Mouse (Mus musculus): Measurements from ENCODE around the gene Jup.

Jup gene

DNA sequence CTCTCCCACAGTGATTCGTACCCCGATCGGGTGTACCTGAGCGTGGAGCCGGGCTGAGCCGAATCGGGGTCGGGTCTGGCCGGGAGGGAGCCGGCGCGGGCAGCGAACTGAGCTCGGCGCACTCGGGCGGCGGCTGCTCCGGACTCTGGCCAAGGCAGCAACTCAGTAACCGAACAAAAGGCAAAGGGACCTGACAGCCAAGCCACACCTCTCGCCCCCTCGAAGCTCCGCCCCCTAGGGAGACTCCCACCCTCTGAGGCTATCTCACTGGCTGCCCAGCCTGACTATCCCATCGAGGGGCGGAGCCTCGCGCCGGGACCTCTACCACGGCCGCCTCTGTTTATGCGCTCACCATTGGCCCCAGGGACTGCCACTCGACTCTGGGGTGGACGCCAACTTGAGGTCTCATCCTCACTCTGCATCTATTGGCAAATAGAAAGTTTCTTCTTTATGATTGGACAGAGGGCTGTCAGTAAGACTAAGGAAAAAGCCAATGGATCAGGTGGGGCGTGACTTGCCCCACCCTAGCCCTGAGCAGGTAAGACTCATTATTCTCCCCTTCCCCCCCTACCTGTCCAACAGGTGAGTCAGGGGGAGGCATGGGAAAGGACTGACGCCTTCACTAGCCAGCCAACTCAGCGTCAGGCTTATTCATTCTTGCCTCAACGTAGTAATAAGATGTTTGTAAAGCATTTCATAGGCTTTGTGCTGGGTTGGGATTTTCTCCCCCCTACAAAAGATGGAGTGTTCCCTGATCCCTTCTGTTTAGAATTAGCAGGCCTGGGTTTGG is at the start of gene Jup:
Gene Jup (minus strand): TSS at position 164 of the 790 bp plus-strand sequence.
- in situ Hi-C loops (cut with MboI), result no loop called here

DNA sequence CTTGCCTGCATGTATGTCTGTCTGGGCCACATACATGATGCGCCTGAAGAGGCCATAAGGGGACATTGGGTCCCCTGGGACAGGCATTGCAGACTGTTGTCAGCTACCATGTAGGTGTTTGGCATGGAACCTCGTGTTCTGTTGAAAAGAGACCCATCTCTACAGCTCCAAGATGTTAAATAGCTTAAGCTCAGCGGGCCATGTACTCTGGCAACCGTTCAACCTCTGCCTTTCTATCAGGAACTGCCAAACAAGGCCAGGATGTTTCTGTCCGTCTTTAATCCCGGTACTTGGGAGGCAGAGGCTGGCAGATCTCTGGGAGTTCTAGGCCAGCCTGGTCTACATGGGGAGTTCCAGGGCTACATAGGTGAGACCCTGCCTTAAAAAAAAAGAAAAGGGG is 45.1 kb upstream of the Jup start:
- in situ Hi-C loops (cut with MboI), result no loop called here

DNA sequence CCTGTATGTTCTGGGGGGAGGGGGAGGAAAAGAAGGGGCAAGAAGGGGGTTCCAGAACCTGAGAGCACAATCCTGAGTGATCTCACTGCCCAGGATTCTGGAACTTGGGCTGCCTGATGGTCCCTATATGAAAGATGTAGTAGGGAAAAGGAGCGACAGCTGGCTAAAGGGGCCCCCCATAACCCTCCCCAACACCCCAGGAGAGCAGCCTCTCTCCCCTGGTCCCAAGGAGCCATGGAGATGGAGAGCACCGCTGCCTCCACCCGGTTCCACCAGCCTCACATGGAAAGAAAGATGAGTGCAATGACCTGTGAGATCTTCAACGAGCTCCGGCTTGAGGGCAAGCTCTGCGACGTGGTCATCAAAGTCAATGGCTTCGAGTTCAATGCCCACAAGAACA is 44.2 kb upstream of the Jup start, which contains the start of the genes Nt5c3b and Klhl10:
Gene Nt5c3b (minus strand): TSS at position 12 of the 400 bp plus-strand sequence.
Gene Klhl10 (plus strand): TSS at position 121 of the 400 bp plus-strand sequence.
- in situ Hi-C loops (cut with MboI), result no loop called here

DNA sequence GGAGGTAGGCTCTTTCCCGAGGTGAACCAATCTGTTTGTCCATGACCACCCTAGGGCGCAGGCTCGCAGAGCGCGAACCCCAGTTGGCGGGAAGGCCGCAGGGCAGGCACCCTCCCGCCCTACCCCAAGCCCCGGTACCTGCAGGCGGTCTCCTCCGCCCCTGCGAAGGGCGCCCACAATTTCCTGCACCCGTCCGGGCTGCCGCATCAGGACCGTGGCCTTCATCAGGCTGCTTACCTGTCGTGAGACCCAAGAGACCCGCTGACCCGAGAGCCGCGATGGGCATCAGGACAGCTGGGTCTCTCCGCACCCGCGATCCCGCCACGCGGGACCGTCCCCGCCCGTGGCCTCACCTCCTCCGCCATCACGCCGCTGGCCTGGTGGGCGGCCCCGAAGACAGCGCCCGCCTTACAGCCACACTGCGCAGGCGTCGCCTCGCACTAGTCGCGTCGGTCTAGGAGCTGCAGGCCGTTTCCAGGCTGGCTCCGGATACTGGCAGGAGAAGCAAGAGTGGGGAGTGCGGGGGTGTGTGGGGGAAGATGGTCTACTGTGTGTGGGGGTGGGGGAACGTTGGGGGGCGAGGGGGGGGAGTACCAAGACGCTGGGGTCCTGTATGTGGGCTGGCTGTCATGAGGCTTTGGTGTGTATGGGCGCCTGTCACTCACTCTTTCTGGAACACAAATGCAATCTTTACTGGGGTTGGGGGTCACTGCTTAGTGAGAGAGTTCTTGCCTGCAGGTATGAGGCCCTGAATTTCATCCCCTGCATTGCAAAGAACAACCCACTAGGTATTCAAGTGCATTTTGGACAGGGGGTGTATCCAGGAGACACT is 43.3 kb upstream of the Jup start:
- in situ Hi-C loops (cut with MboI), result no loop called here

DNA sequence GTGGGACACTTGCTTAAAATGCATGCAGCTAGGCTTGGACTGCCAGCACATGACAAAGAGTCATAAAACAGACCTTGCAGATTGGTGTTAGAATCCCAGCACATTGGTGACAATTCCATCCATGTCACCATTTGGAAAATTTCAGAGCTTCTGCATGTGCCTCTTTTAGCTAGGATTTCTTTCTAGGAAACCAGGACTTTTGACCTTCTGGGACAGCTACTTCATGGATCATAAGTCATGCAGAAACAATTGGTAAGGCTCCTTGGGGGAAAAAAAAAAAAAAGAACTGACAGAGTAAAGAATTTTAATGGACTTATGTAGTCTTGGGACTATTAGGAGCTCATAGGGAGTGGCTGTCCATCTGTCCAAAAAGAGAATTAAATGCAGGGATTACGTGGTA is 40.3 kb upstream of the Jup start:
- in situ Hi-C loops (cut with MboI), result no loop called here

DNA sequence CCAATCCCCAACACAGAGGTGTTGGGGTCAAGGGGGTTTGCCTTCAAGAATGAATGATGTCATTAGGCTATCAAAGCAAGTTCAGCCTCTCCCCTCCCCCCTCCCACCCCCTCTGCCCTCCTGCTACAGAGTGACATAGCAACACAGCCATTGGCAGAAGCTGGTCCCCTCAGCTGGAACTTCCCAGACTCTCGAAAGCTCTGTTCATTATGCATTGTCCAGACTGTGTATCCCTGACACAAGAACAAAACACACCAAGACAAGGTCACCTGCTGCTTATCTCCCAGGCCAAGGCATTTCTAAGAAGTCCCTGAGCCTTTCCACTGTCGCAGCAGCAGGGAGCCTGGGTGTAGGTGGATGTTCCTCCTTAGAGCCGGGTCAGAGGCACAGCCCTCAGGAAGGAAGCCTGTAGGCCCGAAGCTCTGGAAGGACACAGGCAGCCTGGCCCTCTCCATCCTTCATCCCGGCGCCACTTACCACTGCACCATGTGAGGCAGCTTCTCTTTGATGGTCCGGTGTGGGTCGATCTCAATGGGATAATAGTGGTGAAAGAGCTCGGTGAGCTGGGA is 38.2 kb upstream of the Jup start:
- in situ Hi-C loops (cut with MboI), result no loop called here

DNA sequence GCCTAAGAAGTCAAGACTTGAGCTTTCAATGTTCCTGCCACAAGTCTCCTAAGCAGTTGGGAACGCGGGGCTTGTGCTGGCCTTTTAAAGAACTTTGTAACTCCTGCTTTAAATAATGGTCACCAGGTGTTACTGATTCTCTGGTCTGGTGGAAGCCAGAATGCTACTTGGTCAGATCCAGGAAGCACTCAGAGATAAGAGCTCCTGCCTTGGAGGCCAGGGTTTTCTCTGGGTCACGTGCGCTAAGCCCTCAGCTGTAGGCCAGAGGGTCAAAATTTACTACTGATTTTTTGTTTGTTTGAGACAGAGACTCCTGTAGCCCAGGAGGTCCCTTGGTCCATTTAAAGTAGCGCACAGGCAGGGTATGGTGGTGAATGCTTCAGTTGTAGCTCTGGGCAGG is 34.4 kb upstream of the Jup start:
- in situ Hi-C loops (cut with MboI), result no loop called here

DNA sequence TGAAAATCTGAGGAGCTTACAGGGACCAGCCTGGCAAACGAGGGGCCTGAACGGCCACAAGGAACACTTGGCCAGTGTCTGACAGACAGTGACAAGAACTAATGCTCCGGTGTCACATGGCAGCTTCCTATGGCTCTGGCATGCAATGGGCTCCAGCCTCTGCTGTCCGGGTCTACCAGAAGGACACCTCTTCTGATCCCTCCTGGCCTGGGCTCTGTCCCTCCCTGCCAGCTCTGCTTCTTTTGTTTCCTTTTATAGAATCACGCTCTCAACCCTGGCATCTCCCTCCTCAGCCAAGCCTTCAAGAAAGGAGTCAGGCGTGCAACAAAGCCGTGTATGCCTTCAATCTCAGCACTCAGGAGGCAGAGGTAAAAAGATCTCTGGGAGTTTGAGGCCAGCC is 32.5 kb upstream of the Jup start:
- in situ Hi-C loops (cut with MboI), result no loop called here

DNA sequence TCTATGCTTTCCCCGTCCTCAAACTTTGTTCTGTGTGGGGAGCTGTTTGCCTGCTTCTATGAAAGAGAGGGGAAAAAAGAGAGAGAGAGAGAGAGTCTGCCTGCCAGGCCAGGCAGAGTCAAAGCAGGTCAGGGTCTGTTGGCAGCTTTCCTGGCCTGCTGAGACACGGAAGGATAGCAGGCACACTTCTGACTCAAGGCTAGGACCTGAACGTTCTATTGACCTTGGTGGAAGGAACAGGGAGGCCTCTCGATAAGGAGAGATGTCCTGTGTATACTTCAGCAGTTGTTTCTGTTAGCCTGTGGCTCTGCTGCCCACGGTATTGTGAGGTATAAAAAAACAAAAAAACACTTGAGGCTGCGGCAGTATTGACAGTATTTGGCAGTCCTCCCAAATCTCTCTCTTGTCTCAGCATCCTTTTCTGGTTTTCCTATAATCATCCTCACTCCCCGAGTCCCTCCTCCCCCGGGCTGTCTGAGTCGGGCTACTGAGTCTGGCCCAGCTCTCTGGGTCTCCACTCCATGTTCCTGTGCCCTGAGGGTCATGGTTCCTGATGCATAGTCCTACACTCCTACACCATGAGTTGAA is 31.1 kb upstream of the Jup start:
- in situ Hi-C loops (cut with MboI), result no loop called here

DNA sequence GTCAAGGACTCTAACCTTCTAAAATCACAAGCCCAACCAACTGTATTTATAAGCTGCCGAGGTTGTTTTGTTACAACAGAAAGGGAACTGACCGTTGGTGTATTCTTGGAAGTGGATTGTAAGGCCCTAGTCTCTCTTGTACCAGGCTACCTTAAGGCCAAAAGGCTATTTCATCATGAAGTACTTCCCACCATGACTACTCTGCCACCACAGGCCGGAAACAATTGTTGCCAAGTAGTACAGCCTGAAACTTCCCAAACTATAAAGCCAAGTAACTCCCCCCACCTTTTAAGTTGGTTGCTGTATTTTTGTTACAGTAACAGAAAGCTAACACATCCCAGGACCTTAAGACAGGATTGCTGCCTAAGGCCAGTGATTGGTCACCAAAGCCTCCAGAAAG is 29.3 kb upstream of the Jup start:
- in situ Hi-C loops (cut with MboI), result no loop called here

DNA sequence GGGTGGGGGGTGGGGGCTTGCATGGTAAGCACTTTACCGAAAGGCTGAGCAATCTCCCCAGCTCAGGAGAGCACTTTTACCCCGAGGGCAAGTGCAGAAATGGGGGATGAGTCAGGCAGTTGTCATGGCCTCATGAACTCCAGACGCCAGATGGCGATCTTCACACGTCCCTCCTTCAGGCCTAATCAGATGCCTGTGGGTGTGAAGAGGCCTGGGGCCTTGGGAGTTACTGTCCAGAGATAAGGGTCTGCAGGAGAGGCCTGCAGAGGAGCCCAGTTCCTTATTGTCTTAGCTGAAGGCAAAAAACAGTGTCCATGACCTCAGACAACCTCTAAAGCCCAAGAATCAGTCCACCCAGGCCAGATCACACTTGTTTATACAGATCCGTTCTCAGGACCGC is 28.3 kb upstream of the Jup start:
- in situ Hi-C loops (cut with MboI), result no loop called here

DNA sequence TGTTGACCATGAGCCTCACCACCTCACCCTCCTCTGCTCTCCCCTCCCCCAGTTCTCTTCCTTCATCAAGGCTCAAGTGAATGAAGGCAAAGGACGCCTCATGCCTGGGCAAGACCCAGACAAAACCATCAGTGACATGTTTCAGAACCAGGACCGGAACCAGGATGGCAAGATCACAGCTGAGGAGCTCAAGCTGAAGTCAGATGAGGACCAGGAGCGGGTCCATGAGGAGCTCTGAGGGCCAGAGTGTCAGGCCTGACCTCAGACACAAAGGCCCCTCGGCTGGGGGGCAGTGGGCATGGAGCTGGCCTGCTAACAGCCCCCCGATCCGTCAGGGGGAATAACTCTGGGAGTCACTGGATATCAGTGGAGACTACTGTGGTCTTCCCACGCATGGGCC is 26.3 kb upstream of the Jup start:
- in situ Hi-C loops (cut with MboI), result no loop called here

DNA sequence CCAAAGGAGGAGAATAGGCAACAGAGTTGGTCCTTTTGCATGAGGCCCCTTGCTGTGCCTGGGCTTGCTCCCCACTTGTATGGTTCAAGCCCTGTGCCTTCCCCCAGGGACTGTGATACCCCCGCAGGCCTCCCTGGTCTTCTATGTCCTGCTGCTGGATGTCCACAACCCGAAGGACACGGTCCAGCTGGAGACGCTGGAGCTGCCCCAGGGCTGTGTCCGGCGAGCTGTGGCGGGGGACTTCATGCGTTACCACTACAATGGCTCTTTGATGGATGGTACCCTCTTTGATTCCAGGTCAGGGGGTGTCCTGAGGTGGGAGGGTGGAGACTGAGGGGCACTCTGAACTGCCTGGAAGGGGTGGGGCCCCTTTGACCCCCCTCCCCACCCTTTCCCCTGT is 24.0 kb upstream of the Jup start:
- in situ Hi-C loops (cut with MboI), result no loop called here

DNA sequence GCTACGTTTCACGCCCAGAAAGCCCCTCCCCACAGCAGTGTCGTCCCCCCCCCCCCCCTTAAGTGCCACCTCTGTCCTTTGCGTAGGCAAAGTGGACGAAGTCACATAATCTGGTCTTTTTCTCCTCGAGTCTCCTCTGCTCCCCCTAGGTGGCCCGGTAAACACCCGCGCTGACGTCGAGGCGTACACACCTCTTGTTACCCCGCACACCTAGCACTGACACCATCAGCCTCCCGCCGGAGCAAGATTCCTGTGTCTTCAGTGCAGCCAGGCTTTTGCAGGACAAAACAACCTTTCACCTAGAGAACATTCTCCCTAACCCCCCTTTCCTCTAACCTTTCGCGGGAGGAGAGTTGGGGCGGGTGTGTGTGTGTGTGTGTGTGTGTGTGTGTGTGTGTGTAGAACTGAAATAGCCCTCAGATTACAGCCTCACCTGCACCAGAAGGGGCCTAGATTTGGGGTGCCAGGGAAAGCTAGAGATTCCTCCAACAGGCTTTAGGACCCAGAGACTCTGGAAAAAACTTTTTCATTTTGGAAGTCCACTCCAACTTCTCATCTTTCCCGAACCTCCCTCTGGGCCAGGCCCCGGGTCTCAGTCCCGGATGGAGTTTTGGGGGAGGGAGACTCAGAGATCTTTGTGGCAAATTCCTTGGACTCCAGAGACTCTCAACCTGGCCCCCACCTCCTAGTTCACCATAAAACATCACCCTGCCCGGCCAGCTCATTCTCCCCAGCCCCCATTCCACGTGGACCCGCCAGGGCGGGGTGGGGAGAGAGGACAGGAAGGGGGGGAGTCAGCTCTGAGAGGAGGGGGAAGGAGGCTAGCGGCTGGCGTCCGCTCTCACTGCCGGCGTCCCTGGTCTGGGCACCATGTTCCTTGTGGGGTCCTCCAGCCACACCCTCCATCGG is 17.6 kb upstream of the Jup start, which contains the start of gene Fkbp10:
Gene Fkbp10 (plus strand): TSS at position 784 of the 909 bp plus-strand sequence.
- in situ Hi-C loops (cut with MboI), result no loop called here

DNA sequence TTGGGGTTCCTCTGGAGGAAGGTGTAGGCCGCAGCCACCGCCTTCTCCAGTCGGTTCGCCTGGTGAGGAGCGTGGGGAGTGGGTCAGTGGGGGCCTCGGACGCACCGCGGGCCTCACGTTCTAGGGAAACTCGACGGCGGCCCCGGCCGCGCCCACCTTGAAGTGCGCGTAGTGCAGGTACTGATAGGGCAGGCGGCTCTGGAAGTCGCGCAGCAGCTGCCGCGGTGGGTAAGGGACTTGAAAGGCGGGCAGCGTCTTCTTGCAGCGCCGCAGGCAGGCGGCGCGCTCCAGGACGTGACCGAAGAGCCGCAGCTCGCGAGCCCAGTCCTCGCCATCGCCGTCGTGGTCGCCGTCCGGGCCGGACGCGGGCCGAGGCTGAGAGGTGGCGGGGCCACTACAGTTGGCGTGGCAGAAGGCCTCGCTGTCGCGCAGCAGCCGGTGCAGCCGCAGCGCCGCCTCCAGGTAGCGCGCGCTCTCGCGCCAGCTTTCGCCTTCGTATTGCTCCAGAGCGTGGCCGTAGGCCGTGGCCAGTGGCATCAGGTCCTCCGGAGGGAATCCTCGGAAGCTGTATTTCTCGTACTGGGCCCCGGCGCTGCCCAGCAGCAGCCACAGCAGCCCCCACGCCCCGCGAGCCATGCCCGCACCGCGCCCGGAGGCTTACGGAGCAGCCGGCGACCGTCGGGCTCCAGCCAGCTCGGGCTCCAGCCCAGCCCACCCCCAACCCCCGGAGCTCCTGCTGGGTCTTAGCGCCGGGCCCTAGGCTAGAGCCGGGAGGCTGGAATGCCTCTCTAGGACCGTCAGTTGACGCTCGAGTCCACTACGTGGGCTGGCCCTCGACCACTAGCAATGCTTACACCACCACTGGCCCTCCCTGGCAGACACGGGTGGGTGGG is 16.7 kb upstream of the Jup start, which contains the start of gene P3h4:
Gene P3h4 (minus strand): TSS at position 816 of the 893 bp plus-strand sequence.
- in situ Hi-C loops (cut with MboI), result no loop called here

DNA sequence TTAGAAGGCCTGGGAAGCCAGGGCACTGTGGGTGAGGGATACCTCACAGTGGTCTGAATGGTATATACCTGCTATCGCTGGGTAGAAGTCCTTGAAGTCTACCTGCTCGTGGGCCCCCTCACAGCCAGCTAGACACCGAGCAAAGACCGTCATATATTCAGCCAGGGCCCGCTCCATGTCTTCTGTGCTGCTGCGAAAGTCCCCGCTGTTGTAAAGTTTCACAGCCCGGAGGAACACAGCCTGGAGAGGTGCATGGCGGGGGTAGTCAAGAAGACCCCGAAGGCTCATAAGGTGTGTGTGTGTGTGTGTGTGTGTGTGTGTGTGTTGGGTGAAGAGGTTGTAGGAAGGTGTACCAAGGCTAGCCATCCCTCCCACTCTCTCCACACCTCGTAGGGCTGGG is 16.0 kb upstream of the Jup start:
- in situ Hi-C loops (cut with MboI), result no loop called here

DNA sequence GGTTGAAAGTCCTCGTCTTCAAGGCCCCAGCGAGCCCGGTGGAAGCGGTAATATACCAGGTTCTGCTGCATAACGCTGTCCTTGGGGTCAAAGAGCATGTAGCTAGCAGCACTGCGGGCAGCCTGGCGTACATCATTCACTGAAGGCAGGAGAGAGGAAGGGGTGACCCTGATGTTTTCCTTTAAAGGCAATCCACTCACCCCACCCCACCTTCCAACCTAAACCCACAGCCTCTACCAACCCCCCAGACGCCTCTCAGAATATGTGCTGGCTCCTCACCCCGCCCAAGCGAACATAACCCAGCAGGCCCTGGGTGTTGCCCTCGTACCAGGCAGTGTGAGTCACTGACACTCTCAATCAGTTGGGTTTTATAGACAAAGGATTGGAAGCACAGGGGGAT is 14.2 kb upstream of the Jup start:
- in situ Hi-C loops (cut with MboI), result no loop called here

DNA sequence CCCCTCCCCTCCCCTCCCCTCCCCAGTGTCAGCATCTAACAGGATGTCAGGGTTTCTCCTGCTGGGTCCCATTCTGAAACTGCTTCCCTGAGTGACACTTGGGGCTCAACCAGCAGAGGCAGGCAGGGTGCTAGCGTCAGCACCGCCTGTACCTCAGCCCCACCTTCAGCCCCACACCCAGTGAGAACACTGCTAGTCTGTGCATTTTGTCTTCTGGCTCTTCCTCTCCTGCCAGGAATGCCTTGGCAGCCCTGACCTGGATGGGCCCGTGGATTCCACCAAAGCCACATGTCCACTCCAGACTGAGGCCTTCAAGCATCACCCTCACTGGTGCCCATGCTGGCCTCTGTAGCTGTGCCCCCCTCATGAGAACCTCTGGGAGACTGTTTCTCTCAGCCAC is 12.1 kb upstream of the Jup start:
- in situ Hi-C loops (cut with MboI), result no loop called here

DNA sequence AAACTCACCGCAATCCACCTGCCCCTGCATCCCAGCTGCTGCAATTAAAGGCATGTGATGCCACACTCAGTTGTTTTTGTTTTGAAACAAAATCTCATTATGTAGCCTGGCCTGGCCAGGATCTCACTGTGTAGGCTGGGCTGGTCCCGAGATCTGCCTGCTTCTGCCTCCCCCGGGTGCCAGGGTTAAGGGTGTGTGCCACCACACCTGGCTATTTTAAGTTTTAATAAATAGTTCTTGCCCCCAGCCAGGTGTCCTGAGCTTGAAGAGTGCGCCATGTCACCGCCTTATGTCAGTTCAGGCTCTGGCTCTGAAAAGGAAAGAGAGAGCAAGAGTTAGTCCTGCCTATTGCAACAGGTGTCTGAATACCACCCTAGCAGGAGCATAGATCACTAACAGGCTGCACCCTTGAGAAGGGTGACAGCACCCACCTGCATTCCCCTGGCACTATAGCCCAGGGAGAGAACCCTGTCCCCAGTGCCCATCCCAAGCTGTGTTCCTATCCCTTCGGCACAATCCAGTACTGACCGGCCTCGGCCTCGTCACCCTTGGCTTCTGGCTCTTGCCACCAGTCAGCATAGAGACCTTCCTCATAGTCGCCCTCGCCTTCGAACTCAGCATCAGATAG is 11.4 kb upstream of the Jup start:
- in situ Hi-C loops (cut with MboI), result no loop called here

Measured in mature B cell (primary cell).